ENCODE assay signal across 29 mouse cellular contexts in genomic region chr13:36163898-36164297, GRCm38 (mm10).
"Had no signal": no experiment of that assay in that cellular context is flagged by ENCODE, and none has a peak within 500 bp of the region (broad histone marks: within the 10 kb centered on the region; RNA-seq: fewer than 3 reads in every experiment).

No protein-coding gene starts in this region.

- H3K9ac ChIP-seq: limb, embryonic 12.5 days; limb, embryonic 13.5 days; limb, embryonic 15.5 days; liver, embryonic 12.5 days; liver, embryonic 13.5 days; liver, embryonic 14.5 days; liver, embryonic 15.5 days; liver, postnatal 0 days; lung, embryonic 14.5 days; lung, embryonic 15.5 days; midbrain, embryonic 12.5 days; midbrain, embryonic 13.5 days; midbrain, embryonic 15.5 days had no signal

- H3K4me3 ChIP-seq: limb, embryonic 10.5 days; limb, embryonic 12.5 days; limb, embryonic 13.5 days; limb, embryonic 15.5 days; liver, embryonic 12.5 days; liver, embryonic 13.5 days; liver, embryonic 15.5 days; lung, embryonic 15.5 days; megakaryocyte, embryonic 14.5 days; midbrain, embryonic 10.5 days; midbrain, embryonic 12.5 days; midbrain, embryonic 13.5 days; midbrain, embryonic 15.5 days; myocyte had no signal

- H3K4me1 ChIP-seq: limb, embryonic 10.5 days; limb, embryonic 12.5 days; limb, embryonic 13.5 days; limb, embryonic 15.5 days; liver, embryonic 12.5 days; liver, embryonic 15.5 days; lung, embryonic 15.5 days; midbrain, embryonic 10.5 days; midbrain, embryonic 12.5 days; midbrain, embryonic 13.5 days; midbrain, embryonic 15.5 days had no signal

- H3K27me3 ChIP-seq: limb, embryonic 12.5 days; limb, embryonic 13.5 days; limb, embryonic 15.5 days; liver, embryonic 12.5 days; liver, embryonic 13.5 days; liver, embryonic 15.5 days; lung, embryonic 15.5 days; megakaryocyte, embryonic 14.5 days; midbrain, embryonic 12.5 days; midbrain, embryonic 13.5 days; midbrain, embryonic 15.5 days had no signal

- H3K36me3 ChIP-seq: limb, embryonic 10.5 days; limb, embryonic 12.5 days; limb, embryonic 13.5 days; limb, embryonic 15.5 days; liver, embryonic 12.5 days; liver, embryonic 13.5 days; lung, embryonic 15.5 days; midbrain, embryonic 10.5 days; midbrain, embryonic 12.5 days; midbrain, embryonic 13.5 days; midbrain, embryonic 15.5 days had no signal

- H3K27ac ChIP-seq: limb, embryonic 10.5 days; limb, embryonic 12.5 days; limb, embryonic 13.5 days; limb, embryonic 15.5 days; liver, embryonic 12.5 days; liver, embryonic 13.5 days; liver, embryonic 14.5 days; liver, embryonic 15.5 days; lung, embryonic 15.5 days; macrophage; midbrain, embryonic 10.5 days; midbrain, embryonic 12.5 days; midbrain, embryonic 13.5 days; midbrain, embryonic 15.5 days had no signal

- H3K4me2 ChIP-seq: limb, embryonic 12.5 days; limb, embryonic 13.5 days; limb, embryonic 15.5 days; liver, embryonic 11.5 days; liver, embryonic 12.5 days; liver, embryonic 13.5 days; liver, embryonic 15.5 days; lung, embryonic 14.5 days; lung, embryonic 15.5 days; midbrain, embryonic 11.5 days; midbrain, embryonic 12.5 days; midbrain, embryonic 13.5 days; midbrain, embryonic 15.5 days had no signal

- H3K9me3 ChIP-seq: limb, embryonic 10.5 days; limb, embryonic 12.5 days; limb, embryonic 13.5 days; limb, embryonic 15.5 days; liver, embryonic 12.5 days; liver, embryonic 13.5 days; liver, embryonic 15.5 days; lung, embryonic 15.5 days; megakaryocyte, embryonic 14.5 days; midbrain, embryonic 10.5 days; midbrain, embryonic 12.5 days; midbrain, embryonic 13.5 days; midbrain, embryonic 15.5 days had no signal

- DNase-seq: left cerebral cortex, postnatal 4 days; liver; liver, embryonic 13.5 days; liver, postnatal 0 days; lung, adult 18-20 months; lung, adult 2 months; lung, embryonic 14.5 days; lung, postnatal 10 days; lung, postnatal 14 days; lung, postnatal 36 days; lung, postnatal 4 days; midbrain, embryonic 14.5 days had no signal
